Mouse (Mus musculus): ENCODE data around the gene Casc3. TPM values are rescaled to one million over a fixed set of nuclear protein-coding genes. Genes with fewer than 3 reads are reported as not detected.

Casc3 gene
- total and polyA plus RNA-seq, 3 experiments: 14.4 to 71.7 (median 16.7) TPM

GRCm38 (mm10) chr11:98786359-98787214 lies 18.1 kb upstream of the Casc3 start:
- Histone ChIP-seq H3K9me3 (replicated peaks; ENCODE audit: low read length) (no peaks in the 10 kb centered on the region), H3K9ac (ENCODE audit: insufficient read depth, low read depth) (peak overlapping the region; percentile 20; the same call in 1 of the 2 replicates), H3K27me3 (replicated peaks) (peaks cover 22% of the 10 kb centered on the region), H3K4me1 (ENCODE audit: control insufficient read depth in 1 of 2, insufficient read depth in 2 of 2) (peaks cover 17 to 53% of the 10 kb centered on the region in 2 experiments), H3K79me2 (replicated peaks; ENCODE audit: control insufficient read depth, extremely low read depth, insufficient read depth, poor library complexity, severe bottlenecking) (0 out of 2 replicates have a peak, but pooled peaks cover 3% of the 10 kb centered on the region), H3K4me2 (ENCODE audit: insufficient read depth, low read depth, poor library complexity, severe bottlenecking) (peak overlapping the region; percentile 35), H3K4me3 (replicated peaks in 1 of 3; ENCODE audit: low read depth in 2 of 3, low read length in 2 of 3, poor library complexity in 1 of 3) (no peak overlapping the region), H3K36me3 (replicated peaks in 1 of 2; ENCODE audit: control insufficient read depth in 1 of 2, insufficient read depth in 1 of 2, low read length in 1 of 2) (no peaks in the 10 kb centered on the region), H3K27ac (ENCODE audit: insufficient read depth, low read depth) (no peak overlapping the region)
- in situ Hi-C loops (cut with MboI; ENCODE audit: low pct_ligation_motif_present, low pct_unique_long_range_greater_than_20kb, low sequenced_read_pairs) (loop anchor here (5.0 to 10.0 kb wide), 2 partner anchors 62 to 89 kb away; partner anchors contain the start of gene Med24), dilution Hi-C loops (cut with MboI; ENCODE audit: extremely low pct_ligation_motif_present, extremely low pct_unique_long_range_greater_than_20kb, low sequenced_read_pairs) (no loop called here)
- peak; percentile 9; the same call in 1 of the 2 replicates for TF ChIP-seq IRF4 (IDR thresholded peaks at IDR 0.05; ENCODE audit: low read depth, low read length)
- peak; percentile 43; the same call in 1 of the 2 replicates for TF ChIP-seq NELFE (IDR thresholded peaks at IDR 0.05; ENCODE audit: low read depth, low read length)
- no peak for TF ChIP-seq RCOR1 (conservative IDR thresholded peaks at IDR 0.05; ENCODE audit: low read depth, low read length)
- TF ChIP-seq MAZ (IDR thresholded peaks at IDR 0.05; ENCODE audit: low read depth, low read length): peak; percentile 59
- TF ChIP-seq NRF1 (IDR thresholded peaks at IDR 0.05; ENCODE audit: low read depth, low read length): 0 out of 2 replicates have a peak, but pooled peaks have one; percentile 31
- peak; percentile 77 for TF ChIP-seq ZC3H11A (IDR thresholded peaks at IDR 0.05; ENCODE audit: low read depth, low read length)
- 0 out of 2 replicates have a peak, but pooled peaks have one; percentile 10 for TF ChIP-seq EP300 (IDR thresholded peaks at IDR 0.05; ENCODE audit: low read length)
- no peak for TF ChIP-seq MEF2A (IDR thresholded peaks at IDR 0.05; ENCODE audit: borderline replicate concordance, low read depth, low read length)
- TF ChIP-seq RAD21 (IDR thresholded peaks at IDR 0.05; ENCODE audit: low read depth, low read length): peak; percentile 99
- no peak for TF ChIP-seq E2F4 (IDR thresholded peaks at IDR 0.05; ENCODE audit: insufficient replicate concordance, low read depth, low read length)
- TF ChIP-seq CTCF (conservative IDR thresholded peaks at IDR 0.05 in 1 of 2, IDR thresholded peaks at IDR 0.05 in 1 of 2; ENCODE audit: low read depth in 2 of 2, low read length in 2 of 2): peak; percentile 92 to 98
- TF ChIP-seq KAT2A (IDR thresholded peaks at IDR 0.05; ENCODE audit: insufficient replicate concordance, low read length): no peak
- peak; percentile 43 for TF ChIP-seq HCFC1 (IDR thresholded peaks at IDR 0.05; ENCODE audit: low read depth, low read length)
- peak; percentile 97 for TF ChIP-seq SMC3 (IDR thresholded peaks at IDR 0.05; ENCODE audit: low read depth, low read length)
- peak; percentile 50 for TF ChIP-seq SIN3A (IDR thresholded peaks at IDR 0.05; ENCODE audit: low read length)
- TF ChIP-seq ZKSCAN1 (IDR thresholded peaks at IDR 0.05; ENCODE audit: borderline replicate concordance, low read depth, low read length): no peak
- TF ChIP-seq MXI1 (IDR thresholded peaks at IDR 0.05; ENCODE audit: low read depth, low read length): 0 out of 2 replicates have a peak, but pooled peaks have one; percentile 38
- peak; percentile 90 for TF ChIP-seq CHD2 (IDR thresholded peaks at IDR 0.05; ENCODE audit: low read length)
- no peak for TF ChIP-seq BHLHE40 (IDR thresholded peaks at IDR 0.05; ENCODE audit: low read depth, low read length)
- no peak for TF ChIP-seq USF2 (conservative IDR thresholded peaks at IDR 0.05; ENCODE audit: low read depth, low read length)
- no peak for TF ChIP-seq ZNF384 (IDR thresholded peaks at IDR 0.05; ENCODE audit: low read depth, low read length)
- peak; percentile 29; the same call in 1 of the 2 replicates for TF ChIP-seq ELF1 (IDR thresholded peaks at IDR 0.05; ENCODE audit: low read depth, low read length)
- no peak for TF ChIP-seq ZMIZ1 (IDR thresholded peaks at IDR 0.05; ENCODE audit: low read depth, low read length)
- DNase-seq (ENCODE audit: extremely low read depth): peak; percentile 96

All from CH12.LX (cell line).